Mouse (Mus musculus) erythroblast, embryonic 14.5 days (primary cell): ENCODE measurements around the gene Dnase1l3.

Source experiments
- GATA1 ChIP-seq: IDR thresholded peaks from 2 replicates; pipeline ENCODE4 v1.6.1; 2012; ENCODE audit warnings: low read length, inconsistent platforms, mixed read lengths
- TAL1 ChIP-seq: IDR thresholded peaks from 3 replicates; pipeline ENCODE4 v1.6.1; 2012; ENCODE audit warnings: low read length, inconsistent platforms, mixed read lengths

GRCm38 (mm10) chr14:8029752-8030151, 35.4 kb upstream of the Dnase1l3 start:
- TF ChIP-seq TAL1: no peak
- no peak for TF ChIP-seq GATA1
